Mouse (Mus musculus) thymus, postnatal 4 days (tissue): ENCODE results near the gene Gm17364.
"Not testable (repeated sequence)": the region's sequence is repeated elsewhere in the genome, so short reads cannot be mapped to it uniquely, and the experiment has no call there.

ENCODE experiments used
- DNase-seq: peaks from one replicate; pipeline ENCODE4 v3.0.0; 2021

Gm17364 gene

GRCm38 (mm10) chr13:41251232-41251631, 22.5 kb downstream of the Gm17364 start:
- DNase-seq, result not testable (repeated sequence)

- no peak for DNase-seq
These were observed 23.3 kb downstream of the Gm17364 start for GRCm38 (mm10) chr13:41250318-41250981.

GRCm38 (mm10) chr13:41249538-41250317, 24.0 kb downstream of the Gm17364 start, which contains the start of gene Smim13:
Smim13 (plus strand) TSS chr13:41249844.
- peak; percentile 93 for DNase-seq

- peak; percentile 64 for DNase-seq
These were observed 24.8 kb downstream of the Gm17364 start for GRCm38 (mm10) chr13:41248751-41249520.

- no peak for DNase-seq
These were observed 29.4 kb downstream of the Gm17364 start for GRCm38 (mm10) chr13:41244306-41244830.

- no peak for DNase-seq
These were observed 32.2 kb downstream of the Gm17364 start for GRCm38 (mm10) chr13:41241557-41241956.

- no peak for DNase-seq
These were observed 35.0 kb downstream of the Gm17364 start for GRCm38 (mm10) chr13:41238805-41239130.

- no peak for DNase-seq
These were observed 35.6 kb downstream of the Gm17364 start for GRCm38 (mm10) chr13:41238035-41238804.

- DNase-seq, result no peak
These were observed 37.7 kb downstream of the Gm17364 start for GRCm38 (mm10) chr13:41235845-41236741.

- DNase-seq, result no peak
These were observed 38.6 kb downstream of the Gm17364 start for GRCm38 (mm10) chr13:41235181-41235580.

GRCm38 (mm10) chr13:41233241-41233640, 40.5 kb downstream of the Gm17364 start:
- DNase-seq, result no peak

GRCm38 (mm10) chr13:41232209-41232608, 41.6 kb downstream of the Gm17364 start:
- no peak for DNase-seq

GRCm38 (mm10) chr13:41231389-41231983, 42.3 kb downstream of the Gm17364 start:
- DNase-seq, result no peak

- no peak for DNase-seq
These were observed 43.5 kb downstream of the Gm17364 start for GRCm38 (mm10) chr13:41230256-41230655.

GRCm38 (mm10) chr13:41228060-41228459, 45.7 kb downstream of the Gm17364 start:
- DNase-seq, result no peak

GRCm38 (mm10) chr13:41226513-41226912, 47.3 kb downstream of the Gm17364 start:
- DNase-seq, result no peak
